Mouse (Mus musculus) embryonic stem cell, embryonic (primary cell): Measurements from ENCODE around the gene Pacsin2.

Source experiments
- CTCF ChIA-PET, 4 experiments: fragments of 300-600 bp in 2 of 4; fragments of 350-600 bp in 2 of 4; sonication (Branson Sonifier 250); formaldehyde crosslinking; loops; one replicate each; lab custom pipeline; 2022; ENCODE audit warnings: inconsistent platforms in 2 of 4; lab: Charles Lee
- POLR2A ChIA-PET, 4 experiments: fragments of 300-600 bp in 2 of 4; fragments of 350-600 bp in 2 of 4; sonication (Branson Sonifier 250); formaldehyde crosslinking; loops; one replicate each; lab custom pipeline; 2022; ENCODE audit warnings: antibody characterized with exemption in 4 of 4, inconsistent platforms in 1 of 4; lab: Charles Lee

The Pacsin2 gene

DNA sequence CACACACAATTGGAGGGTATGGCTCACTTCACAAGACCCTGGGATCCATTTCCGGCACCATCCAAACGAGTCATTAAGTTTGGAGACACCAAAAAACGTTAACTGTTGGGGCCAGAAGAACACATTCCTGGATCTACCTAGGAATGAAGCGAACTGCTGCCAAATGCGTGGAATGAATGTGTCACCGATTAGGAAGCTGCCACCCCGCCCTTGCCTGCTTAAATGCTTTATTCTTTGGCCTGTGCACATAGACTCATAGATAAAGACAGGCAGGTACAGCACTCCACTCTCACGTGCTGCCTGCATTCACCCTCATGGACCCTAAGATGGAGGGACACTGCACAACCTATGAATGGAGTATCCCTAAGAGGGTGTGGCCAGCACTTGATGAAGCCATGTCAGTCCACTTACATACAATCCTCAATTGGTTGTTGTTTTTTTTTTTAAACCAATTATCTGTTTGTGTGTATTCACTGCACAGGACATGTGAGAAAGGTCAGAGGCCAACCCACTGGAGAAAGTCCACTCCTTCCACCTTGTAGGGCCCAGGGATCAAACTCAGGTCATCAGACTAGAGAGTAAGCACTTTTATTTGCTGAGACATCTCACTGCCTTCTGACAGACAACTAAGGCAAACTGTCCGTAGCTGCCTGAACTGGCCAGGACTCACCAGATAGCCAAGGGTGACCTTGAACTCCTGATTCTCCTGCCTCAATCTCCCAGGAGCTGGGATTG is 3.0 kb upstream of the Pacsin2 start:
- POLR2A ChIA-PET: interaction anchor here in 2 of 4 experiments (1.0 to 4.9 kb wide), 5 partner anchors 14 to 23 kb away, joined by 3 to 67 read pairs (median 7); no protein-coding TSS in a partner anchor
- CTCF ChIA-PET: interaction anchor here in 1 of 4 experiments (0.7 kb wide), 1 partner anchor 93 kb away, joined by 3 read pairs; no protein-coding TSS in a partner anchor

DNA sequence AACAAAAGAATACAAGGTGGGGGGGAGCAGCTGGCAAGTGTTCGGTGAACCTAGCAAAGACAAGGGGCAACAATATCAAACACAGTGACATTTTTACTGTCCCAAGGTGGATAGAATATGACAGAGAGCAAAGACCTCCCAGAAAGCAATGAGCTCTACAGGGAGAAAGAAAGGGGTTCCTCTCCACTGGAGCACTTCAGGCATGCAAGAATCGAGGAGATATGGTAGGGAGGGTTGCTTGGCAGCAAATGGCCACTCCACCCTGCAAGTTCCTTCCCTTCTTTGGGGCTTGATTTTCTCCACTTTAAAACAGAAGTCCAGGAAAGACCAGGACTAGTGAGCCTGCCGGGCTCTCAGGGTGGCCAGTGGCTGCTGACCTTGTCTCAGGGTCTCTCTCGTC is 1.9 kb upstream of the Pacsin2 start:
- CTCF ChIA-PET: interaction anchor here in 1 of 4 experiments (0.5 to 0.6 kb wide), 2 partner anchors 18 to 267 kb away, joined by 3 read pairs; no protein-coding TSS in a partner anchor
- POLR2A ChIA-PET: interaction anchor here in 3 of 4 experiments (0.6 to 4.9 kb wide), 9 partner anchors 12 to 723 kb away, joined by 3 to 67 read pairs (median 5); no protein-coding TSS in a partner anchor

DNA sequence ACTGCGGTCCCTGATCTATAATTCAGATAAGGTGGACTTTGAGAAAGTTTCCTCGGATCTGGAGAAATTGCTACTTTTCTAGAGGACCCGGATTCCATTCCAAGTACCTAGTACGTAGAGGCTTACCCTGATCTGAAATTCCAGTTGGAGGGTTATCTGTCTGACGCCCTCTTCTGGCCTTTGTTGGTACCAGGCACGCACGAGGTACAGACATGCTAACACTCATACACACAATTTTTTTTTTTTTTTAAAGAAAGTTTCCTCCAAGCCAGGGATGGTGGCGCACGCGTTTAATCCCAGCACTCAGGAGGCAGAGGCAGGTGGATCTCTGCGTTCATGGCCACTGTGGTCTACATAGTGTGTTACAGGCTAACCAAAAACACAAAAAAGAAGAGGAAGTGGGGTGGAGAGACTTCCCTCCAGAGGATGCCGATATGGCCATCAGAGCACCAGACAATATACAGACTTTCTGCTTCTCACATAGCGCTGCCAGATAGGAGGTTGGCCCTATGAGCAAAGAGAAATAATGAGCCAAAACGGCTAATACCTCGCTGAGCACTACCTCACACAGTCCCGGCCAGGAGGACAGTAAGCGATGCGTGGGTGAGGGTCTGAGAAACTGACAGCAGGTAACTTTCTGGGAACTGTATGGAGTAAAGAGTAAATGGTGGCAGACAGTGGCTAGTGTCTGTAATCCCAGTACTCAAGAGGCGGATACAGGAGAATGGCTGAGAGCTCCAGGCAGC is 672 bp upstream of the Pacsin2 start:
- CTCF ChIA-PET: interaction anchor here in 3 of 4 experiments (0.7 to 2.5 kb wide), 17 partner anchors 9 to 1194 kb away, joined by 3 to 17 read pairs (median 4); no protein-coding TSS in a partner anchor
- POLR2A ChIA-PET: interaction anchor here (0.5 to 4.9 kb wide), 87 partner anchors 9 to 895 kb away, joined by 3 to 67 read pairs (median 4); partner anchors contain the start of genes Poldip3 (in 3 of the 4), A4galt (in 1 of the 4), Pnpla3 (in 1 of the 4) and Scube1 (in 1 of the 4)

DNA sequence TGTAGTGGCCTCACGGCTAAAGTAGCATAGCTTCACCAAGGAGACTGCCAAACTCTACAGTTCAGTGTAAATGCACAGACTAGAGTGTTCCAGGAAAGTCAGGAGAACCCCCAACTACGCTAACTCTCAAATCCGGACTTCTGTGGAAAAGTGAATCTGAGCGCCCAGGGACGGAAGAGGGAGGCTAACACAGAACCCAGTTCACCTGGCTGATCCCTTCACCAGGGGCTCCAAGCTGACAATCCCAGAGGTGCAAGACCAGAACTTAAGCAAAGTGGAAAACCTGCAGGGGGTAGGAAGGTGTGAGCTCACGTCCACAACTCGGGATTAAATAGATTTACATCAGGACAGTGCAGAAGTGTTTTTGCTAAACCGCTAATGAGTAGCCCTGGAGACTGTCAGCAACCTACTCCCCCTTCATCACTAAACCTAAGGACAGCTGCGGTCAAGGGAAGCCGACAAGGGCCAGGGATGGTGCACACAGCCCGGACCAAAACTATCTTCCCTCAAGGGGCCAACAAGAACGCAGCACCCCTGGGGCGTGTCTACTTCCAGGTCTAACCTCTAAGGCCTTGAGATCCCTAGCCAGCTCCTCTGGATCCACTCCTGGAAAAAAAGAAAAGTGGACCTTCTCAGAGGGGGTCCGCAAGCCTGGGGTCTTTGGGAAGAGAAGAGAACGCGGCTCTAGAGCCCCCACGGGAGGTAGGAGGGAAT is 880 bp downstream of the Pacsin2 start:
- CTCF ChIA-PET: interaction anchor here in 3 of 4 experiments (0.6 to 2.5 kb wide), 12 partner anchors 10 to 119 kb away, joined by 3 to 17 read pairs (median 5); no protein-coding TSS in a partner anchor
- POLR2A ChIA-PET: interaction anchor here (0.5 to 4.9 kb wide), 42 partner anchors 10 to 648 kb away, joined by 3 to 67 read pairs (median 5); partner anchors contain the start of genes Poldip3 (in 3 of the 4) and A4galt (in 1 of the 4)

DNA sequence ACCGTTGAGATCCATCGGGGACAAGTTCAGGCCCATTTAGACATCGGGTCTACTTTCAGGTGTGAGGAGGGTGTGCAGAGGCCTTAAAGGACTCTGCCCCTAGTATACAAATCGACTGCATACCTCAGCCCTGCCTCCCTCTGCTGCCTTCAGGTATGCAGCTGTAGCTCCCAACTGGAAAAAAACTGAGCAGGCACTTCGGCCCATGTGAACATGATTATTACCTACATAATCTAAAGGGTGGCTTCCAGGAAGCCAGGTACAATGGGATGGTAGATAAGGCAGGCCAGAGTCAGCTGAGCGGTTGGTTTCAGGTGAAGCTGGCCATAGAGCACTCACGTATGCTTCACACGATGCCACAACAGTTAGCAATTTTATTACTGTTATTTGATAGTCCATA is 2.1 kb downstream of the Pacsin2 start:
- CTCF ChIA-PET: interaction anchor here in 2 of 4 experiments (0.6 to 1.0 kb wide), 2 partner anchors 21 to 40 kb away, joined by 4 to 8 read pairs; no protein-coding TSS in a partner anchor
- POLR2A ChIA-PET: interaction anchor here in 2 of 4 experiments (1.0 to 3.7 kb wide), 7 partner anchors 9 to 647 kb away, joined by 3 to 46 read pairs (median 5); no protein-coding TSS in a partner anchor

DNA sequence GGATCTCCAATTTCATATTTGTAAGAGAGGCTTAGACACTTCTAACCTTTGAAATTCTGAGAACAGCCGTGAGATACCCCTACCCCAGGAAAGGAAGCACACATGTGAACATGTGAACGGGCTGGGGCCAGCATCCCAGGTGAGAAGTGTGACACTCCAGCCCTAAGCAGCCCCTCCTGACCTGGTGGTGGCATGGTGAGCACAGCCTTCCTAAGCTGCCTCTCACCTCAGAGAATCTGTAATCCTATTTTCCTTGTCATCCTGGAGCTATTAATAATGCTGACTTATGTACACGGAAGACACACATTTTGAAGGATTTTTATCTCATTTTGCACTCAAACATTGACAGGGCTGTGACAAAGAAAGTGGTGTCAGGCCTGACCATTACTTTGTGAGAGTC is 3.5 kb downstream of the Pacsin2 start:
- CTCF ChIA-PET: interaction anchor here in 1 of 4 experiments (0.6 kb wide), 1 partner anchor 303 kb away, joined by 4 read pairs; no protein-coding TSS in a partner anchor
- POLR2A ChIA-PET: interaction anchor here in 2 of 4 experiments (1.0 to 1.1 kb wide), 4 partner anchors 13 to 51 kb away, joined by 3 read pairs; no protein-coding TSS in a partner anchor

DNA sequence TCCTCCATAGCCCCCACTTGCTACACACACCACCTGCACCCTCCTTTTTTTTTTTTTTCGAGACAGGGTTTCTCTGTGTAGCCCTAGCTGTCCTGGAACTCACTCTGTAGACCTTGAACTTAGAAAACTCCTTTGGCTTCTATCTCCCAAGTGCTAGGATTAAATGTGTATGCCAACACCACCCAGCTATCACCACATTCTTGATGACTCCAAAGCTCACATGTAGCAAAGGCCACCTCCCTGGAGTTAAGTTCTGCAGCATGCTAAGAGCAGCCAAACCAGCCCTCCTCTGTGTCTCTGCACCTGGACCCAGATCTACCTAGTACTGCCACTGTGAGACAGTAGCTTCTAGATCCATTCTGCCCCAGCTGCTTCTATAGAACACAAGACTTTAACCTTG is 6.9 kb downstream of the Pacsin2 start:
- ChIA-PET POLR2A (interaction anchor here in 3 of 4 experiments (0.6 to 4.1 kb wide), 11 partner anchors 10 to 866 kb away, joined by 3 to 13 read pairs (median 3); partner anchors contain the start of genes Poldip3 (in 2 of the 3) and Parvg (in 1 of the 3)), CTCF (interaction anchor here in 3 of 4 experiments (0.6 to 0.7 kb wide), 3 partner anchors 27 to 112 kb away, joined by 3 to 8 read pairs (median 4); no protein-coding TSS in a partner anchor)

DNA sequence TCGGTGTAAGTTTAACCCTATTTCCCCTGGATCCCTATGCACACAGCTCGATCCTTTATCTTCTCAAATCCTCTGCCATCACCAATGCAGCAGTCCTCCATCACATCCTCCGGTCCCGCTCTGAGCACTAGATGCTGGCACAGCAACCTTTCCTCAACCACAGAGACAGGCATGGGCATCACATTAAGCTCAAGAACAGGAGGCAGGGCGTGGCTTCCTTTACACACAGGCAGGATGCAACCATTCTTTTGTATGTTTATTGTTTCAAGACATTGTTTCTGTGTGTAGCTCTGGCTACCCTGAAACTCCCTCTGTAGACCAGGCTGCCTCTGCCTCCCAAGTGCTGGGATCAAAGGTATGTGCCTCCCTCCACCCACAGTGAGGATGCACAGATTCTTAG is 8.8 kb downstream of the Pacsin2 start:
- POLR2A ChIA-PET: interaction anchor here in 3 of 4 experiments (0.6 to 7.9 kb wide), 16 partner anchors 9 to 713 kb away, joined by 3 to 67 read pairs (median 5); partner anchors contain the start of genes Pacsin2 (in 3 of the 3) and Poldip3 (in 1 of the 3)

DNA sequence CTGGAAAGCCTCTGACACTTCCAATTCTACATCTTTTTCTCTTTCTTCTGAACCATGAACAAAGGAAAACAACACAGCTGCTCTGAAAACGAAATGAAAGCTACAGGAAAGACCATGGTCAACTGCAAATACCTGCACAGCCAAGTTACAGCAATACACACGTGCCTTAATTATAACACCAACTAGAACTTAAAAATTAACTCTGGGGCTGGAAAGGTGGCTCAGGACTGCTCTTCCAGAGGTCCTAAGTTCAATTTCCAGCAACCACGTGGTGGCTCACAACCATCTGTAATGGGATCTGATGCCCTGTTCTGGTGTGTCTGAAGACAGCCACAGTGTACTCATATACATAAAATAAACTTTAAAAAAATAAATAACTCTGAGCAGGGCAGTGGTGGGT is 9.4 kb downstream of the Pacsin2 start:
- CTCF ChIA-PET: interaction anchor here in 1 of 4 experiments (1.6 kb wide), 1 partner anchor 45 kb away, joined by 4 read pairs; no protein-coding TSS in a partner anchor
- POLR2A ChIA-PET: interaction anchor here in 3 of 4 experiments (0.8 to 7.9 kb wide), 10 partner anchors 8 to 95 kb away, joined by 3 to 67 read pairs (median 6); partner anchors contain the start of gene Pacsin2 (in 1 of the 3)

More for the DNA sequence above, 8.8 kb downstream of the Pacsin2 start:
- CTCF ChIA-PET: interaction anchor here in 1 of 4 experiments (1.6 kb wide), 1 partner anchor 45 kb away, joined by 4 read pairs; no protein-coding TSS in a partner anchor

DNA sequence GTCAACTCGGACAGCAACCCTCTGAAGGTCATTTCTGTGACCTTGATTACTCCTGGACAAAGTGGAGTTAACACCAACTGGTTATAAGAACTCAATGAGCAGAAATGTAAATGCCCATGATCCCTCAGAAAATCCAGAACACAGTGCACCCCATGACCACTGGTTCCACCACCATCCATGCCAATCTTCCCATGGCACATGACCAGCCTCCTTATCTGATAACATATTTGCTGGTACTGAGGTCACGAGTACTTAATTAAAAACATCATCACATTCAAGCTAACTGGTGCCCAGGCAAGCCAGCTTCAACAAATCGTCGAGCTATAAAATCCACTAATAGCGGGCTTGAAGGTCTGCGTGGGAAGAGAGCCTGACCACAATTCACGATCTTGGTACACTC is 10.0 kb downstream of the Pacsin2 start:
- ChIA-PET POLR2A (interaction anchor here (1.0 to 7.9 kb wide), 8 partner anchors 7 to 22 kb away, joined by 4 to 67 read pairs (median 7); partner anchors contain the start of gene Pacsin2 (in 2 of the 4)), CTCF (interaction anchor here in 2 of 4 experiments (0.6 to 2.0 kb wide), 2 partner anchors 10 to 11 kb away, joined by 3 to 5 read pairs; partner anchors contain the start of gene Pacsin2 (in 1 of the 2))

DNA sequence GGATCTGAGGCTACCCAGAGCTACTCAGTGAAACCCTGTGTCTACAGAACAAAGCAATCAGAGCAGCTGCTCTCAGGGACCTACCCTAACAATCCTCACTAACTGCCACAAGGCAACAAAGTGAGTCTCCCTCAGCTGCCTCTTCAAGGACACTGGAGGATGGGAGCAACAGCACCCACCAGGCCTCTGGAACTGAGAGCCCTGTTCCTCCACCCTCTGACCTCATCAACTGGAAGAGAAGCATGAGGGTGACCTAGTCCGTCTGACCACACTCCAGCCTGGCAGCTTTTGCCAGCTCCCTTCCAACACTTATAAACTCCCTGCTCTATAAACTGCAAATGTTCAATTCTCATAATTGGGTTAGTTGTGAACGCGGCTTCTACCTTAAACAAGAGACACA is 10.5 kb downstream of the Pacsin2 start:
- CTCF ChIA-PET: interaction anchor here in 2 of 4 experiments (0.6 to 2.0 kb wide), 2 partner anchors 10 kb away, joined by 3 to 5 read pairs; partner anchors contain the start of gene Pacsin2 (in 1 of the 2)
- POLR2A ChIA-PET: interaction anchor here (0.7 to 7.9 kb wide), 13 partner anchors 9 to 304 kb away, joined by 3 to 67 read pairs (median 4); partner anchors contain the start of gene Pacsin2 (in 4 of the 4)

DNA sequence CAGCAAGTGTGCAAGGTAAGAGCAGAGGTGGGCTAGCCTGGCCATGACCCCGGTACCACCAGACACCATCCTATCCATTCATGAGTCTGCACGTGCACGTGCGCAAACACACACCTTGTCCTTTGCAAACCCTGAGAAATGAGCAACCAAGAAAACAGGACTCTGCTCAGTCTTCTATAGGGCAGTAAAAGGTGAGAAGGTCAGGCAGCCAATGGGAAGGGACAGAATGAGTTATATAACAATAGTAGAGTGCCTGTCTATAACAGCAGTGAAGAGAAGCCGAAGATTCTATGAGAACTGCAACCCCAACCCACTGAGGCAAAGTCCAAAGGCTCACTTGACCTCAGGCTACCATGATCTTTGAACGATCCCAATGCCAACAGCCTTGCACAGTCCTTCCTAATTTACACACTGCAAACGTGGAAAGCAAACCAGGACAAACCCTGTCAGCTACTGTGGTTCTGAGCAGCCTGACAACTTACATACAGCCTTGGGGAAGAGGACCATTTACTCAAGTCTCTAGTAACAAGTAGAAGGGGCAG is 12.1 kb downstream of the Pacsin2 start:
- POLR2A ChIA-PET: interaction anchor here in 3 of 4 experiments (0.6 to 7.9 kb wide), 14 partner anchors 8 to 630 kb away, joined by 3 to 67 read pairs (median 3); partner anchors contain the start of genes Pacsin2 (in 2 of the 3) and Poldip3 (in 1 of the 3)

DNA sequence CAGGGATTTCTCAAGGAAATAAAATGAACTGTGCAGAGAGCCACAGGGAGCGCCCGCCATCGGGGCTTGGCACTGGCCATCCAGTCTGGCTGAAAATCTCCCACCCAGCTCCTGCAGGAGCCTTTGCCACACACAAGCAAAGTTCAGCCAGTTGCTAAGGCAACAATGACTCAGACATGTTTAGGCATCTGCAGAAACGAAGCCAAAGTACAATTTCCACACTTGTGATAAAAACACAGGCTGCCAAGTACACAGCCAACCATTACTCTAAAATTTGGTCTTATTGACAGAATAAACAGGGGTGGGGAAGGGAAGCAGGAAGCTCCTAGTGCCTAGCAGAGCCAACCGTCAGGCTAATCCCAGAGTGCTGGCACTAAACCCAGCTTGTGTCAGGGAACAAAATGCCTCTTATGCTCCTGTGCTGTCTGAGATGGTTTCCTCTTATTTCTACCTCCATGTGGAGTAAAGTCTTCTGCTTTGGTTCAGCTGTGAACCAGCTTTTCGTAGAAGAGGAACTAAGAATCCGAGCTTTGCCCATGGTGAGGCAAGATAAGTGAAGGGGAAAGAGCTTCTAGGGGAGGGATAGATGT is 12.7 kb downstream of the Pacsin2 start:
- POLR2A ChIA-PET: interaction anchor here in 3 of 4 experiments (0.6 to 7.9 kb wide), 12 partner anchors 11 to 303 kb away, joined by 3 to 67 read pairs (median 4); partner anchors contain the start of genes Pacsin2 (in 3 of the 3) and Poldip3 (in 1 of the 3)

More for the DNA sequence above, 12.1 kb downstream of the Pacsin2 start:
- CTCF ChIA-PET: no interaction called here

DNA sequence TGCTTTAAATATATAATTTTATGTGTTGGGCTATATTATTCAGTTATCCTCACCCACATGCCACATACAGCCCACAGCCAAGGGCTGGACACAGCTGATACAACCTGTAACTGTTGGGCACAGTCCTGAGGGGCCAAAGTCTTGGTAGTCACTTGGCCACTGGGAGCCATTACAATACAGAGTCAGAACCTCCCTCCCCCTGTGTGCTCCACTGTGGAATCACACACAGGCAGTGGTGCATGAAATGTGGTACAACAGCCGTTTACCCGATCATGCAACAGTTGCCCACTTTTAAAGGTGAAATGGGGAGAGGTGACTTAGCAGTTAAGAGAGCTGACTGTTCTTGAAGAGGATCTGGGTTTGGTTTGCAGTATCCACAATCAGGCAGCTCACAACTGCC is 14.4 kb downstream of the Pacsin2 start:
- ChIA-PET POLR2A (interaction anchor here in 3 of 4 experiments (0.7 to 7.9 kb wide), 7 partner anchors 12 to 301 kb away, joined by 3 to 67 read pairs (median 5); partner anchors contain the start of genes Pacsin2 (in 2 of the 3) and Poldip3 (in 1 of the 3)), CTCF (interaction anchor here in 2 of 4 experiments (0.6 to 0.7 kb wide), 2 partner anchors 50 to 606 kb away, joined by 3 read pairs; no protein-coding TSS in a partner anchor)

More for the DNA sequence above, 12.7 kb downstream of the Pacsin2 start:
- CTCF ChIA-PET: interaction anchor here in 2 of 4 experiments (0.5 to 0.7 kb wide), 2 partner anchors 36 to 116 kb away, joined by 3 read pairs; no protein-coding TSS in a partner anchor

DNA sequence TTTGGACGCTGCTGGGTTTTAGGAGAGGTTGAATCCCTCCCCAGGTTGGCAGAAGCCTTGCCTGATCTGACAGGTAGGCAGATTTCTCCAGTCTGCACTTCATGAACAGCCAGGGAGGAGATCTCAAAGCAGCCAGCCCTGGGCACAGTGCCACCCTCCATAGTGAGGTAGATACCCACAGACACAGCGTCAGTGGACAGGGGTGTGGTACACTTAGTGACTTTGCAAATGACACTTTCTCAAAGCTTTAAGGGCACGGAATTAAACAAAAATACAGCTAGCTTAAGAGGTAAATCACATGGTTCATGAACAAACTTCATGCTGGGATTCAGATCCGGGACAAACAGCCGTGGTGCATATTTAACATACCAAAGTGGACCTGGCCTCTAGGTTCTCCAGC is 15.8 kb downstream of the Pacsin2 start:
- CTCF ChIA-PET: interaction anchor here in 1 of 4 experiments (1.3 kb wide), 1 partner anchor 52 kb away, joined by 6 read pairs; no protein-coding TSS in a partner anchor
- POLR2A ChIA-PET: interaction anchor here in 1 of 4 experiments (1.5 to 1.9 kb wide), 2 partner anchors 12 to 16 kb away, joined by 3 to 11 read pairs; partner anchors contain the start of gene Pacsin2
